Mouse (Mus musculus): ENCODE results near the gene Nup153. TPM values are rescaled to one million over a fixed set of nuclear protein-coding genes. Genes with fewer than 3 reads are reported as not detected.

Gene Nup153
- total RNA-seq, 1 experiment from 2014 or later, result 110 TPM

DNA sequence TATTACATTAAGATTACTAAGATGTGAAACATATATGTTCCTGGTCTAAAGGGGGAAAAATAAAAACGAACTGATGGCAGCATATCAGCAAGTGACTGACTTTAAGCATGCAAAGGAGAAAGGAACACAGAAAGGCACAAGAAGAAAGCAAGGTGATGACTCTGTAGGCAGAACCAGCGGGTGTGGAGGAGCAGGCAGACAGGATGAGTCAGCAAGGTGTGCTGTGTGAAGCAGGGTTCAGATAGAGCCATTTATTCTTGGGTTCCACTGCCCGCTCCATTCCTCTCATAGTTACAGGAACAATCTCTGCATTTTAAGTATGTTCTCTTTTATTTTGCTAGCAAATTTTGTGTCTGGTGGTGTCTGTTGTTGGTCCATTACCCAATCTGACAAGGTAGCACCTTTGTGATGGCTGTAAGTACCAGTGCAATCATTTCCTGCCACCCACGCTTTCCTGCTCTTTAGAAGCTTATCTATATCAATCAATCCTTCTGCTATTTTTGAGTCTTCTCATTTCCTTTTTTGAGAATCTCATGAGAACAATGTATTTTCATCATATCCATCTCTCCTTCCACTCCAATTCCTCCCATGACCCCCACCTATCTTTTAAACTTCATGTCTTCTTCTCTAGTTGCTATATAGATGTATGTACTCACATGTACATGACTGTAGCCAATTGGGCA lies 37.0 kb downstream of the Nup153 start:
- no peak for ATAC-seq (replicated peaks; ENCODE audit: insufficient number of reproducible peaks, low FRiP score, low TSS enrichment, poor library complexity, severe bottlenecking)

DNA sequence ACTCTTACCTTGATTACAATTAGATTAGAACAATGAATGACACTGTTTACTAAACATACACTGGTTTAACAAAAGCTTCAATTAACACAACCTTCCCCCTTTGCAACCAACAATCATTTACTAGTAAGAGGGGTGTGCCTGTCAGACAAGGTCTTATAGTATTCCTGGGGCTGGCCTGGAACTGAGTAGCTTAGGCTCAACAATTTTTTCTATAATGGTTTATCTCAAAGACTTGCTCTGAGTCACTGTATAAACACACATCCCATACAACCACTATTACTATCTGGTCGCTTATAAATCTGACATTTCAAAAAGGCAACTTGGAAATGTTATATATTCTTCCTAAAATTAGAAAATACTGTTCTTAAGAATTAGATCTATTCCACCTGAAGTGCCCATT lies 44.4 kb downstream of the Nup153 start:
- ATAC-seq (replicated peaks; ENCODE audit: insufficient number of reproducible peaks, low FRiP score, low TSS enrichment, poor library complexity, severe bottlenecking), result no peak

- no peak for ATAC-seq (replicated peaks; ENCODE audit: insufficient number of reproducible peaks, low FRiP score, low TSS enrichment, poor library complexity, severe bottlenecking)
Measured at GRCm38 (mm10) chr13:46682921-46683320, 44.8 kb downstream of the Nup153 start.

DNA sequence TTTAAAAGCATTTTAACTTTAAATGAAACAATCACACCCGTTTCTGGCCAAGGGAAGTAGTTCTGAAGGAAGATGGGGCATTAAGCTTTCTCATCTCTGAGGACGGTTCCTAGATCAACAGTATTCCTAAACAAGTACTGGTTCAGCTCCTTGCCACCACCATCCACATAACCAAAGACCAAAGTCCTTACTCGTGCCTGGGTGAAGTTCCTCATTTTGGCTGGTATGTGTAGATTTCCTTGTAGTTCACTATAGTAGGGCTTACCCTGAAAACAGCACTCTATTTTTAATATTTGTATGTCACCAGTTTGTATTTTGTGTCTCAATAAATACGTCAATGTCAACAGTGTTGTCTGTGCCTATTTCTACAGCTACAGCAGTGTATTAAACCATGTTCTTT lies 50.0 kb downstream of the Nup153 start:
- ATAC-seq (replicated peaks; ENCODE audit: insufficient number of reproducible peaks, low FRiP score, low TSS enrichment, poor library complexity, severe bottlenecking), result no peak

GRCm38 (mm10) chr13:46674601-46675000 lies 53.1 kb downstream of the Nup153 start:
- ATAC-seq (replicated peaks; ENCODE audit: insufficient number of reproducible peaks, low FRiP score, low TSS enrichment, poor library complexity, severe bottlenecking), result no peak

GRCm38 (mm10) chr13:46670514-46670913 lies 57.2 kb downstream of the Nup153 start:
- ATAC-seq (replicated peaks; ENCODE audit: insufficient number of reproducible peaks, low FRiP score, low TSS enrichment, poor library complexity, severe bottlenecking), result no peak

GRCm38 (mm10) chr13:46669620-46670271 lies 58.0 kb downstream of the Nup153 start:
- ATAC-seq (replicated peaks; ENCODE audit: insufficient number of reproducible peaks, low FRiP score, low TSS enrichment, poor library complexity, severe bottlenecking), result no peak

DNA sequence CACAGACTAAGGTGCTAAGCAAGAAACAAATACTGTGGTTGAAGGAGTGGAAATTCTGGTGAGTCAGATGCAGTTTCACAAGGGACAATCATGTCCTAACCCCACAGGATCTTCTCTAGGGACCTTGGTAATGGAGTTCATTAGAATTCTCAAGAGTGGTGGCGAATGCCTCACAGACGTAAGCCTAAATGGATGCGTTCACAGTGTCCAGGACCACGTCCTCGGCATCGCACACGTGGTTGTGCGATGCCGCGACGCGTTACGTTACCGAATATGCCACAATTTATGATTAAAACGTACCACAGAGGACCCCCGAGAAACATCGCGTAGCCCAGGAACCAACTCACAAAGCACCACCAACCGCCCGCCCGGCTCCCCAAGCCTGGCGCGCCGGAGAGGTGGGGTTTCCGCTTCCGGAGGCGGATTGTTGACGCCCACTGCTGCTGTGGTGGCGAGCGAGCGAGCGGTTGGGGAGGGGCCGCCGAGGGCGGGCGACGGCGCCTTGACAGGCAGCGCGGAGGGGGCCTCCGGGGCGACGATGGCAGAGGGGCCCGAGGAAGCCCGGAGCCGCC lies 58.6 kb downstream of the Nup153 start, which contains the start of gene Fam8a1:
Gene Fam8a1 (plus strand): TSS at position 475 of the 572 bp plus-strand sequence.
- ATAC-seq (replicated peaks; ENCODE audit: insufficient number of reproducible peaks, low FRiP score, low TSS enrichment, poor library complexity, severe bottlenecking), result peak; percentile 92

- ATAC-seq (replicated peaks; ENCODE audit: insufficient number of reproducible peaks, low FRiP score, low TSS enrichment, poor library complexity, severe bottlenecking), result no peak
Measured at GRCm38 (mm10) chr13:46663461-46663964, 64.2 kb downstream of the Nup153 start.

DNA sequence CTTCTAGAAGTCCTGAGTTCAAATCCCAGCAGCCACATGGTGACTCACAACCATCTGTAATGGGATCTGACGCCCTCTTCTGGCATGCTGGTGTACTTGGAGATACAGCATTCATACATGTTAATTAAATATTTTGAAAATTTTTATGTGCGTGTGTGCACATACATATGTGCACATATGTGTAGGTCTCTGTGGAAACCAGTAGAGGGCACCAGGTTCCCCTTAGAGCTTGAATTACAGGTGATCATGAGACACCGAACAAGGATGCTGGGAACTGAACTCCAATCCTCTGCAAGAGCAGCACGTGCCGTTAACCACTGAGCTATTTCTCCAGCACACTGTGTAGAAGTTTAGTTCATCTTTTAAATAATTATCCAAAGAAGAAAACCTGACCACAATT lies 68.5 kb downstream of the Nup153 start:
- ATAC-seq (replicated peaks; ENCODE audit: insufficient number of reproducible peaks, low FRiP score, low TSS enrichment, poor library complexity, severe bottlenecking), result no peak

DNA sequence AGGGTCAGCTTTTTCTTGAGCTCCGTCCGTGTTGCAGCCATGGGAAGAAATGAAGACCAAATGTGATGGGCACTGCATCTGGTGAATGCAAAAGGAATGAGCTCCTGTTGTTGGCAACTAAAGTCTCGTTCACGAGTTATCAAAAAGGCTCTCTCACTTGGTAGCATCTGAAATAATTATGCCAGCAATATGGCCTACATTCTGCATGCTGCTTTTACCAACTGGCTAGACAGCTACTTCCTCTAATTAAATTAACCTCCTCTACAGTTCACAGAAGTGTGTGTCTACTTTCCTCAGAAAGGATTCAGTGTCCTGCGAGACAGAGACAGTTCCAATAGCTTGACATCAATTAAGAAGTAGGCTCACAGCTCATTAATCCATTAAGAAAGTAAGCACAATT lies 73.2 kb downstream of the Nup153 start:
- no peak for ATAC-seq (replicated peaks; ENCODE audit: insufficient number of reproducible peaks, low FRiP score, low TSS enrichment, poor library complexity, severe bottlenecking)

- no peak for ATAC-seq (replicated peaks; ENCODE audit: insufficient number of reproducible peaks, low FRiP score, low TSS enrichment, poor library complexity, severe bottlenecking)
Measured at GRCm38 (mm10) chr13:46653671-46654070, 74.1 kb downstream of the Nup153 start.

GRCm38 (mm10) chr13:46652671-46653070 lies 75.1 kb downstream of the Nup153 start:
- ATAC-seq (replicated peaks; ENCODE audit: insufficient number of reproducible peaks, low FRiP score, low TSS enrichment, poor library complexity, severe bottlenecking), result no peak

GRCm38 (mm10) chr13:46651853-46652252 lies 75.9 kb downstream of the Nup153 start:
- ATAC-seq (replicated peaks; ENCODE audit: insufficient number of reproducible peaks, low FRiP score, low TSS enrichment, poor library complexity, severe bottlenecking), result no peak

DNA sequence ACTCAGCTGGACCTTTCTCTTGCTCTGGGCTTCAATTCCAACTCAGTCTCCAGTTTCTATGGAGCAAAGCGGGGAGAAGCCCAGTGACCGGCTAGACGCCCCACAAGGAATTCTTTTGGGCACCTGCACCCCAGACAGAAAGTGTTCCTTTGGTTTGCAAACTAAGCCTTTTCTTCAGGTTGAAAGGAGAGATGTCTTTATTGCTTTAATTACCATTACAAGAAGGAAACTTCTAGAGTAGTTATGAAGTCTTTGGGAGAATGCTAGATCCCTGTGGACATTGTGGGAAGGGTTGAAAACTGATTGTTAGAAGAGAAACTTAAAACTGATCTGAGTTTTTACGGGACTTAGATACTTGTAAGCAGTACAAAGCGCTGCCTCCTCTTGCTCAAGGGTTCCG lies 82.3 kb downstream of the Nup153 start:
- ATAC-seq (replicated peaks; ENCODE audit: insufficient number of reproducible peaks, low FRiP score, low TSS enrichment, poor library complexity, severe bottlenecking), result no peak

DNA sequence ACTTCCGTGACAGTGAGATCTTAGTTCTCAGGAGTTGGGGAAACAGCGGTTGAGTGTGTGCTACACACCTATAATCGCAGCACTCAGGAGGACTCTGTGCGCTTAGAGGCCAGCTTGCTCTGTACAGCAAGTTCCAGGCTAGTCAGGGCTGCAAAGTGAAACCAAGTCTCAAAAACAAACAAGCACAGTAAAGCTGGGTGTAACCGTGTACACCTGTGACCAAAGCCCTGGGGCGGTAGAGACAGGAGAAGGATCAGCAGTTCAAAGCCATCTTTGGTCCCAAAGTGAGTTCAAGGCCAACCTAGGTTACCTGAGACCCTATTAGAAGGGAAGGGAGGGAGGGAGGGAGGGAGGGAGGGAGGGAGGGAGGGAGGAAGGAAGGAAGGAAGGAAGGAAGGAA lies 83.6 kb downstream of the Nup153 start:
- no peak for ATAC-seq (replicated peaks; ENCODE audit: insufficient number of reproducible peaks, low FRiP score, low TSS enrichment, poor library complexity, severe bottlenecking)

- ATAC-seq (replicated peaks; ENCODE audit: insufficient number of reproducible peaks, low FRiP score, low TSS enrichment, poor library complexity, severe bottlenecking), result no peak
Measured at GRCm38 (mm10) chr13:46642318-46642717, 85.4 kb downstream of the Nup153 start.

DNA sequence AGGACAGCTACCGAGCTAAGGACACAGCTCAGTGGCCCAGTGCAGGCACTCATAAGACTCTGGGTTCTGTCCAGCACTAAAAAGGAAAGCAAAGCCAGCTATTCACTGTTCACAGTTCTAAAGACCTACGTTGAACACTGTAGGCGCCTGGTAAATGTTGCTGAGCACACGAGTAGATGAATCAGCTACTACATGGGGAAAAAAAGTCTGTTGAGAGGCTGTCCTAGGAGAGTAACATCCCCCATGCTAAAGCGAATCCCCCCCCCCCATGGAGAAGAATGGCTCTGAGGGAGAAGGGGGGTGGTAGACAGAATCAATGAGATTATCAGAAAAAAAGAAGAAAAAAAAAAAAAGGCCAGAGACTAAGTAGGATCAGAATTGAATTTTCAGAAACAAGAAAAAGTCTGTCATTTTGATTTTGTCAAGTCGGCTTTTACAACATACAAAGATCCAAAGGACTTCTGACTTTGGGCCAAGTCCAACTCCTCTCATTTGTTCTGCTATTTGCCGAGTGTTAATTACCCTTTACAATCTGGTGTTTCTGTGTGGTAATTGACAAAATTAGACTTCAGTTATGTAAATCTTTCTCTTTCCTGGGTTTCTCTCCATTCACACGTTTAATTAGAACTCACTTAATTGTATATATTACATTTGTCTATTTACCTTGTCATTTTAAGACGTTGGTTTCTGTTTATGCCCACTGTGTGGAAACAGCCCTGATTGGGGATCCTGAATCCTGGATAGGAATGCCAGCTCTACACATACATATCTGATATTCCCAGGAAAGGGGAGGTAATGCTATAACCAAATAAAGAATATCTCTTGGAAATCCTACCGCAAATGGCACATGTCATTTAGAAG lies 86.9 kb downstream of the Nup153 start:
- ATAC-seq (replicated peaks; ENCODE audit: insufficient number of reproducible peaks, low FRiP score, low TSS enrichment, poor library complexity, severe bottlenecking), result no peak

- peak; percentile 50; the same call in 1 of the 2 replicates for ATAC-seq (replicated peaks; ENCODE audit: insufficient number of reproducible peaks, low FRiP score, low TSS enrichment, poor library complexity, severe bottlenecking)
Measured at GRCm38 (mm10) chr13:46634133-46634488, 93.6 kb downstream of the Nup153 start.
